Mouse (Mus musculus) ES-E14 (cell line): ENCODE results near the gene Sft2d2. TPM values are rescaled to one million over a fixed set of nuclear protein-coding genes. Genes with fewer than 3 reads are reported as not detected.

Experiments
- DNase-seq: peaks from one replicate; pipeline ENCODE4 v3.0.0-alpha.2; 2013; ENCODE audit warnings: low read depth, low spot score
- H3K27ac ChIP-seq: 2 replicates; pipeline ENCODE4 v1.5.1; 2012; ENCODE audit warnings: low read depth, mild to moderate bottlenecking, low read length, moderate library complexity, mixed read lengths; ENCODE audit not compliant: poor library complexity, insufficient read depth, severe bottlenecking
- H3K36me3 ChIP-seq: 2 replicates; pipeline ENCODE4 v1.6.1; 2012; ENCODE audit warnings: mild to moderate bottlenecking, low read length, moderate library complexity, mixed read lengths; ENCODE audit not compliant: control insufficient read depth, poor library complexity, insufficient read depth, severe bottlenecking
- H3K4me1 ChIP-seq, 2 experiments: fragments of 150-350 bp in 1 of 2; sonication (generic) in 1 of 2; 2 replicates each; pipeline ENCODE4 v1.6.1; 2012; ENCODE audit warnings: low read length in 2 of 2, mild to moderate bottlenecking in 1 of 2, mixed read lengths in 1 of 2; ENCODE audit not compliant: control insufficient read depth in 2 of 2, insufficient read depth in 2 of 2, poor library complexity in 1 of 2
- H3K4me3 ChIP-seq, 2 experiments: fragments of 150-350 bp in 1 of 2; sonication (generic) in 1 of 2; 2 replicates each; pipeline ENCODE4 v1.5.1; 2012; ENCODE audit warnings: low read length in 2 of 2, low read depth in 1 of 2, mild to moderate bottlenecking in 1 of 2, mixed read lengths in 1 of 2; ENCODE audit not compliant: insufficient read depth in 1 of 2, poor library complexity in 1 of 2, severe bottlenecking in 1 of 2
- H3K9ac ChIP-seq: 2 replicates; pipeline ENCODE4 v1.6.1; 2012; ENCODE audit warnings: low read depth, mild to moderate bottlenecking, low read length, mixed read lengths; ENCODE audit not compliant: poor library complexity, insufficient read depth, severe bottlenecking
- H3K9me3 ChIP-seq: fragments of 150-350 bp; sonication (generic); 2 replicates; pipeline ENCODE4 v1.6.1; 2012; ENCODE audit warnings: low read depth, mild to moderate bottlenecking, low read length; ENCODE audit not compliant: control insufficient read depth, insufficient read depth
- CHD2 ChIP-seq: IDR thresholded peaks from 2 replicates; pipeline ENCODE4 v1.6.1; 2014; ENCODE audit warnings: mild to moderate bottlenecking, low read depth, low read length, inconsistent platforms
- HCFC1 ChIP-seq: IDR thresholded peaks from 2 replicates; pipeline ENCODE4 v1.6.1; 2012; ENCODE audit warnings: low read length, inconsistent platforms, borderline replicate concordance; ENCODE audit not compliant: insufficient read depth
- MAFK ChIP-seq: IDR thresholded peaks from 2 replicates; pipeline ENCODE4 v1.6.1; 2014; ENCODE audit warnings: mild to moderate bottlenecking, low read depth, low read length, inconsistent platforms; ENCODE audit not compliant: insufficient read depth
- ZC3H11A ChIP-seq: IDR thresholded peaks from 2 replicates; pipeline ENCODE4 v1.6.1; 2012; ENCODE audit warnings: low read depth, mild to moderate bottlenecking, inconsistent platforms, low read length, borderline replicate concordance
- ZNF384 ChIP-seq: IDR thresholded peaks from 2 replicates; pipeline ENCODE4 v1.6.1; 2012; ENCODE audit warnings: low read depth, low read length, inconsistent platforms
- in situ Hi-C, 2 experiments: fragments of 600-800 bp; cut with MboI; formaldehyde crosslinking; loops; one replicate each; pipeline ENCODE4 v1.15.1; 2025; ENCODE audit warnings: low sequenced_read_pairs in 2 of 2, inconsistent platforms in 1 of 2; ENCODE audit not compliant: unreplicated experiment in 2 of 2
- total RNA-seq: library from RNA; depleted of rRNA; stranded (reverse); fragments of 300-350 nt; gene quantifications from 2 replicates; pipeline ENCODE4 v1.2.3, GENCODE M21; 2012

Gene Sft2d2
- total RNA-seq, 1 experiment: 15.0 TPM

DNA sequence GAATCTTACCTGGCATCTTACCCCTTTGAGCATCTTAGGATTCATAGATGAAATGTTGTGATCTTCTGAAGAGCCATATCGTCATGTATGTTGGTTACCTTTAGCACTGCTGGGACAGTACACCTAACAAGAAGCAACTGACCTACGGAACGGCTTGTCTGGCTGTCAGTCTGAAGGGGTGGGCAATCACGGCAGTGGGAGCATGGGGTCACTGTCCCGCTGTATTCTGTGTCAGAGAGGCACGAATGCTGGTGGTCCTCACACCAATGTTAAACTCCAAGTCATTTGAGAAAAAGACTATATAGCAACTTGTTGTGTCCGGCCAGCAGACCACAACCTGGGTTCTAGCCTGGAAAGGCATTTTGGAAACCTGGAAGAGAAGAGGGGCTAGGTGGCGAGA, 23.0 kb downstream of the Sft2d2 start:
- in situ Hi-C loops: no loop called here
- no peaks in the 10 kb centered on the region for H3K36me3 ChIP-seq
- H3K9me3 ChIP-seq: no peaks in the 10 kb centered on the region
- H3K9ac ChIP-seq: no peak overlapping the region
- TF ChIP-seq ZC3H11A (no peak), HCFC1 (no peak), ZNF384 (no peak), MAFK (no peak), CHD2 (no peak)
- no peak overlapping the region for H3K4me3 ChIP-seq
- H3K4me1 ChIP-seq: peaks cover 2 to 3% of the 10 kb centered on the region in 2 experiments; a peak in 2 of 4 replicates
- no peak overlapping the region for H3K27ac ChIP-seq
- no peak for DNase-seq

GRCm38 (mm10) chr1:165170157-165170556, 24.1 kb downstream of the Sft2d2 start:
- H3K36me3 ChIP-seq: no peaks in the 10 kb centered on the region
- DNase-seq: no peak
- no peak overlapping the region for H3K4me3 ChIP-seq
- H3K27ac ChIP-seq: no peak overlapping the region
- in situ Hi-C loops: no loop called here
- H3K9me3 ChIP-seq: no peaks in the 10 kb centered on the region
- H3K9ac ChIP-seq: no peak overlapping the region
- TF ChIP-seq HCFC1 (no peak), ZNF384 (no peak), MAFK (no peak), CHD2 (no peak), ZC3H11A (no peak)
- peaks cover 2 to 3% of the 10 kb centered on the region in 2 experiments; a peak in 2 of 4 replicates for H3K4me1 ChIP-seq

- H3K27ac ChIP-seq: no peak overlapping the region
- in situ Hi-C loops: no loop called here
- no peak overlapping the region for H3K4me3 ChIP-seq
- peaks cover 2% of the 10 kb centered on the region in 2 experiments; a peak in 2 of 4 replicates for H3K4me1 ChIP-seq
- H3K9ac ChIP-seq: no peak overlapping the region
- H3K36me3 ChIP-seq: no peaks in the 10 kb centered on the region
- no peaks in the 10 kb centered on the region for H3K9me3 ChIP-seq
- no peak for TF ChIP-seq ZC3H11A
- TF ChIP-seq ZNF384: peak; percentile 77
- TF ChIP-seq CHD2: no peak
- no peak for TF ChIP-seq MAFK
- TF ChIP-seq HCFC1: no peak
- DNase-seq: no peak
Measured at GRCm38 (mm10) chr1:165169462-165169861, 24.8 kb downstream of the Sft2d2 start.

DNA sequence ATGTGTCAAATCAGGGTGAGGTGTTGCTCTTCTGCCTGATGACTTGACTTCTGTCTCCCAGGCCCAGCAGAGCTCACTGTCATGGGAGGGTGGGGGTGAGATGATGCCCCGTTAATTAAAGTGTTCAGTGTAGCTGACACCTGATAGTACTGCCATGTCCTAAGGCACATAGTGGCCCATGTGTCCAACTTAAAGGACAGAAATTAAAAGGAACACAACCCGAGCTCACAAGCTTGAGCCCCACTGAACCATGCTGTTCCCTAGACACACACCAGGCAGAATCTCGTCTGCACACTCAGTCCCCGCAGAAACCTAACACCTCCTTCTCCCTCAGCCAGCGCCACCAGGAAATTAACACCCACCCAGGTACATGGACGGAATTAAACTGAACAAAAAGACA, 29.3 kb downstream of the Sft2d2 start:
- no peaks in the 10 kb centered on the region for H3K36me3 ChIP-seq
- H3K4me3 ChIP-seq: no peak overlapping the region
- H3K27ac ChIP-seq: no peak overlapping the region
- H3K9me3 ChIP-seq: no peaks in the 10 kb centered on the region
- H3K9ac ChIP-seq: no peak overlapping the region
- H3K4me1 ChIP-seq: no peaks in the 10 kb centered on the region
- in situ Hi-C loops: no loop called here
- TF ChIP-seq ZC3H11A (no peak), ZNF384 (no peak), CHD2 (no peak), MAFK (no peak), HCFC1 (no peak)
- DNase-seq: no peak

DNA sequence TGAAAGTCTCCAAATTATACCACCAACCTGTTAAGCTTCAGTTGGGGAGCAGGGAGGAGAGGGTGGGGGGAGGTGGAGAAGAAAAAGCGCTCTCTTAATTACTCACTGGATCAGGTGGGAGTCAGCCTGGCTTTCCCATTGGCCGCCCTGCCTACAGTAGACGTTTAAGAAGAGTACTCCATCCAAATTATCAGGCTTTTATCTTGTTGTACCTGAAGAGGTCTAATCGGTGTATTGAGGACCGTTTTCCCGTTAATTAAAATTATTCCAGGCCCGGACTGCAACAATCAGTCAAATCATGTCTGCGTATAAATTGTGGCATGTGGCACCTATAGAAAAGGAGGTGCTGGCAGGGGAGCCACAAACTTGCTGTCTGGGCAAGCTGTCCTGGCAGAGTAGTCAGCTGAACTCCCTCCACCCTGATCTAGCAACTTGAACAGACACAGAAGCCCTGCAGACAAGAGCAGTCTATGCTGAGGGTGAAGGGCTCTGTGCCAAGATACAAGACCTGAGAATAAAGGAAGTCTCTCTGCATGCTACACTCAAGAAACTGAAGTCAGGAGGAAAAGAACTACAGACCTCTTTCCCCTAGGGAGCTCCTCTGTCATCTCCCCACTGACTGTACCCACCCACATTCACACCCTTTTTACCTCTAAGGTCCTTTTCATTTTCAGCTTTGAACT, 33.4 kb downstream of the Sft2d2 start, which contains the start of gene Tbx19:
Tbx19 (minus strand) TSS at position 51 of the 683 bp plus-strand sequence.
- H3K9me3 ChIP-seq: no peaks in the 10 kb centered on the region
- no peaks in the 10 kb centered on the region for H3K36me3 ChIP-seq
- H3K4me1 ChIP-seq: no peaks in the 10 kb centered on the region
- no peak for DNase-seq
- no peak within 1 kb of the TSS for H3K4me3 ChIP-seq
- H3K9ac ChIP-seq: no peak within 1 kb of the TSS
- no peak within 1 kb of the TSS for H3K27ac ChIP-seq
- in situ Hi-C loops: no loop called here
- no peak for TF ChIP-seq MAFK
- no peak for TF ChIP-seq ZNF384
- TF ChIP-seq CHD2: no peak
- no peak for TF ChIP-seq HCFC1
- TF ChIP-seq ZC3H11A: no peak
